Mouse (Mus musculus): ENCODE results near the gene Olfr1487. TPM values are rescaled to one million over a fixed set of nuclear protein-coding genes. Genes with fewer than 3 reads are reported as not detected.

Olfr1487 gene
- polyA plus RNA-seq (2012; rRNA removed) = not detected in 2 replicates

GRCm38 (mm10) chr19:13617075-13617474 is at the start of gene Olfr1487:
Gene Olfr1487 (plus strand): TSS chr19:13617375.

GRCm38 (mm10) chr19:13583211-13583610 is 34.0 kb upstream of the Olfr1487 start, which contains the start of gene Olfr1484:
Gene Olfr1484 (plus strand): TSS chr19:13583511.

GRCm38 (mm10) chr19:13631321-13631720 is 14.1 kb downstream of the Olfr1487 start, which contains the start of gene Olfr1489:
Gene Olfr1489 (plus strand): TSS chr19:13631621.

GRCm38 (mm10) chr19:13650791-13651190 is 33.6 kb downstream of the Olfr1487 start, which contains the start of gene Olfr1490:
Gene Olfr1490 (plus strand): TSS chr19:13651091.

Other genes with a start within 250 kb of the Olfr1487 start
- not detected in 2 replicates for gene Olfr1469, start 209.5 kb upstream of the Olfr1487 start, polyA plus RNA-seq (2012; rRNA removed)
- not detected in 2 replicates for gene Olfr1471, start 174.0 kb upstream of the Olfr1487 start, polyA plus RNA-seq (2012; rRNA removed)
- not detected in 2 replicates for gene Olfr1472, start 161.3 kb upstream of the Olfr1487 start, polyA plus RNA-seq (2012; rRNA removed)
- gene Olfr1474, start 147.8 kb upstream of the Olfr1487 start, polyA plus RNA-seq (2012; rRNA removed) = not detected in 2 replicates
- not detected in 2 replicates for gene Olfr1475, start 137.2 kb upstream of the Olfr1487 start, polyA plus RNA-seq (2012; rRNA removed)
- not detected in 2 replicates for gene Olfr1477, start 116.8 kb upstream of the Olfr1487 start, polyA plus RNA-seq (2012; rRNA removed)
- not detected in 2 replicates for gene Olfr1480, start 89.5 kb upstream of the Olfr1487 start, polyA plus RNA-seq (2012; rRNA removed)
- gene Olfr1484, start 33.9 kb upstream of the Olfr1487 start, polyA plus RNA-seq (2012; rRNA removed) = not detected in 2 replicates
- not detected in 2 replicates for gene Olfr1489, start 14.2 kb downstream of the Olfr1487 start, polyA plus RNA-seq (2012; rRNA removed)
- not detected in 2 replicates for gene Olfr1490, start 33.7 kb downstream of the Olfr1487 start, polyA plus RNA-seq (2012; rRNA removed)
- not detected in 2 replicates for gene Olfr1491, start 79.9 kb downstream of the Olfr1487 start, polyA plus RNA-seq (2012; rRNA removed)
- not detected in 2 replicates for gene Olfr1493-ps1, start 105.9 kb downstream of the Olfr1487 start, polyA plus RNA-seq (2012; rRNA removed)
- gene Olfr1494, start 122.4 kb downstream of the Olfr1487 start, polyA plus RNA-seq (2012; rRNA removed) = not detected in 2 replicates
- gene Olfr1495, start 147.2 kb downstream of the Olfr1487 start, polyA plus RNA-seq (2012; rRNA removed) = not detected in 2 replicates
- not detected in 2 replicates for gene Olfr1496, start 160.5 kb downstream of the Olfr1487 start, polyA plus RNA-seq (2012; rRNA removed)
- gene Olfr1497, start 180.8 kb downstream of the Olfr1487 start, polyA plus RNA-seq (2012; rRNA removed) = not detected in 2 replicates
- gene Olfr1499, start 202.1 kb downstream of the Olfr1487 start, polyA plus RNA-seq (2012; rRNA removed) = not detected in 2 replicates
- gene Olfr1500, start 213.1 kb downstream of the Olfr1487 start, polyA plus RNA-seq (2012; rRNA removed) = not detected in 2 replicates
- not detected in 2 replicates for gene Olfr1501, start 233.3 kb downstream of the Olfr1487 start, polyA plus RNA-seq (2012; rRNA removed)
- not detected in 2 replicates for gene Olfr1502, start 244.4 kb downstream of the Olfr1487 start, polyA plus RNA-seq (2012; rRNA removed)

All from central nervous system, embryonic 11.5 days (tissue).